Mouse (Mus musculus): Measurements from ENCODE around the gene Dlx1. TPM values are rescaled to one million over a fixed set of nuclear protein-coding genes. Genes with fewer than 3 reads are reported as not detected.

Gene Dlx1
- polyA plus RNA-seq, 1 experiment from 2014 or later, result 5.1 TPM

DNA sequence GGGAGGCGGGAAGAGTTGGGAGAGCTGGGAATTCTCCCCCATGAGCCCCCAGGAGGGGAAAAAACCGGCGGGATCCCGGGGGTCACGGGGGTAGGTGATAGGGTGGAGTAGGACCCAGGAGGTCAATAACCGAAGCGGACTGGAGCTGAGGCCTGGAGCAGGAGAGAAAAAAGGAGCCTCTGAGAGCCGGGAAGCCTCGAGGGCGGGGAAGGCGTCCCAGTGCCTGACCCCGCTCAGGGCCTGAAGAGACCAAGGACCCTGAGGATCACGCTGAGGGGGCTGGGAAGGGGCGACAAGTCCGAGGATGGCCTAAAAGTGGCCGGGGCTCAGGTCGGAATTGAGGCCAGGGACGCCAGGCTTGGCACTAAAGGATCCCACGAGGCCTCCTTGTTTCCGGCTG lies 16.0 kb downstream of the Dlx1 start:
- 3% methylated on average over 20 of the region's 20 CpGs for WGBS
- Histone ChIP-seq H3K4me3 (ENCODE audit: low read length) (peak overlapping the region; percentile 50), H3K4me2 (ENCODE audit: low read depth, low read length) (no peak overlapping the region), H3K4me1 (ENCODE audit: control insufficient read depth, insufficient read depth, low read length) (peaks cover 21% of the 10 kb centered on the region), H3K9ac (ENCODE audit: low read depth, low read length) (no peak overlapping the region), H3K27me3 (replicated peaks; ENCODE audit: control insufficient read depth, insufficient read depth, low read length) (peaks cover 78% of the 10 kb centered on the region), H3K36me3 (ENCODE audit: control insufficient read depth, insufficient read depth, low read length) (no peaks in the 10 kb centered on the region), H3K27ac (ENCODE audit: low read length) (no peak overlapping the region), H3K9me3 (ENCODE audit: control insufficient read depth, low read length) (no peaks in the 10 kb centered on the region)
- no peak for ATAC-seq

DNA sequence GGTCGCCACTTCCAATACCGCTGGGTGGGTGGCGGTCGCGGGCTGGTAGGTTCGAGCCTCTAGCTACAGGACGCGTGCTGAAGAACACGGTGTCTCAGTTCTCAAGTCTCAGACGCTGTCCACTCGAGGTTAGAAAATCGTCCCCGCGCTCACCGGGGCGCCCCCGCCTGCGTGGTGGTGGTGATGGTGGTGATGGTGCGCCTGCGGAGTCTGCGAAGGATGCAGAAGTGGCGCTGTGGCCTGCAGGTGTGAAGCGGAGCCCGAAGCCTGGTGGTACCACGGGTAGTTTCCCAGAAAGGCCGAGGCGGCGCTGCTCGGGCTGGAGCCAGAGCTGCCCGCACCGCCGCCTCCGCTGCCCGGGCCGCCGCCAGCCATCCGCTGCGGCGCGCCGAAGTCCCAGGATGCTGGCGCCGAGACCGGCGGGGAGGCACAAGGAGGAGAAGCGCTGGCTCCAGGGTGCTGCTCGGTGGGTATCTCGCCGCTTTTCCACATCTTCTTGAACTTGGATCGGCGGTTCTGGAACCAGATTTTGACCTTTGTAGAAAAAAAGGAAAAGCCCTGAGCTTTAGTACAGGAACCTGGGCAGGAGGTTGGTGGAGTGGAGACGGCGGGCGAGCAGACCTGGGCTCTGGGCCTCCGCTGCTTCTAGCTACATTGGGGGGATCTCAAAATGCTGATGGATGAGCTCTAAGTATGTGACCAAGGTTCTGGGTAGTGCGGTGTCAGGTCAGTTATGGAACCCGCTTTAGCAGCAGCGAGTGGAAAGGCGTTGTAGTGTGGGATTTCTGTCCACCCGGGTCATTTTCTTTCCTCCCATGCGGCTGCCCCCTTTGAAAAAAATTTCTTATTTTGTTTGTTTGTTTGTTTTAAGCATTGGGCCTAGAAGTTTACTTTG lies 16.7 kb downstream of the Dlx1 start:
- WGBS, result 1% methylated on average over 61 of the region's 61 CpGs
- ATAC-seq, result no peak

DNA sequence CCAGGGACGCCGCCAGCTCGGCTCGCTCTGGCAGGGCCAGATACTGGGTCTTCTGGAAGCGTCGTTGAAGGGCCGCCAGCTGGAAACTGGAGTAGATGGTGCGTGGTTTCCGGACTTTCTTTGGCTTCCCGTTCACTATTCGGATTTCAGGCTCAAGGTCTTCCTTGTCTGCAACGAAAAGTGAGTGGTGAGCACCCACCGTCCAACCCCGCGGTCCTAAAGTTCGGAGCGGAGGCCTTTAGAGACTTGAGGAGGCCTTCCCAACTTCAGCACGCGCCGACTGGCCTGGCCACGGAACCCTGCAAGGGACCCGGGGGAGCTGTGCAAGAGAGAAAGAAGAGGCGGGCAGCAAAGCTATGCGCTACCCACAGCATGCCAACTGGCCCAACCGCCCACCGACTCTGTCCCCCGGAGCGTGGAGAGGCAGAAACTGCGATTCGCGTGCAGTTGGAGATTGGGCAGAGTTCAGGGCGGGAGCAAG lies 17.5 kb downstream of the Dlx1 start:
- H3K36me3 ChIP-seq (ENCODE audit: control insufficient read depth, insufficient read depth, low read length), result no peaks in the 10 kb centered on the region
- H3K9ac ChIP-seq (ENCODE audit: low read depth, low read length), result peak overlapping the region; percentile 29; the same call in 1 of the 2 replicates
- peaks cover 21% of the 10 kb centered on the region for H3K4me1 ChIP-seq (ENCODE audit: control insufficient read depth, insufficient read depth, low read length)
- no peak overlapping the region for H3K27ac ChIP-seq (ENCODE audit: low read length)
- peak overlapping the region; percentile 82 for H3K4me2 ChIP-seq (ENCODE audit: low read depth, low read length)
- no peak for ATAC-seq
- WGBS, result 1% methylated on average over 32 of the region's 32 CpGs
- no peaks in the 10 kb centered on the region for H3K9me3 ChIP-seq (ENCODE audit: control insufficient read depth, low read length)
- H3K27me3 ChIP-seq (replicated peaks; ENCODE audit: control insufficient read depth, insufficient read depth, low read length), result peaks cover 81% of the 10 kb centered on the region
- H3K4me3 ChIP-seq (ENCODE audit: low read length), result peak overlapping the region; percentile 50

More for the DNA sequence above, 16.7 kb downstream of the Dlx1 start:
- peaks cover 21% of the 10 kb centered on the region for H3K4me1 ChIP-seq (ENCODE audit: control insufficient read depth, insufficient read depth, low read length)
- H3K9me3 ChIP-seq (ENCODE audit: control insufficient read depth, low read length), result no peaks in the 10 kb centered on the region
- no peaks in the 10 kb centered on the region for H3K36me3 ChIP-seq (ENCODE audit: control insufficient read depth, insufficient read depth, low read length)
- H3K9ac ChIP-seq (ENCODE audit: low read depth, low read length), result no peak overlapping the region
- H3K27me3 ChIP-seq (replicated peaks; ENCODE audit: control insufficient read depth, insufficient read depth, low read length), result peaks cover 76% of the 10 kb centered on the region
- H3K4me2 ChIP-seq (ENCODE audit: low read depth, low read length), result no peak overlapping the region
- H3K4me3 ChIP-seq (ENCODE audit: low read length), result peak overlapping the region; percentile 50
- H3K27ac ChIP-seq (ENCODE audit: low read length), result no peak overlapping the region

DNA sequence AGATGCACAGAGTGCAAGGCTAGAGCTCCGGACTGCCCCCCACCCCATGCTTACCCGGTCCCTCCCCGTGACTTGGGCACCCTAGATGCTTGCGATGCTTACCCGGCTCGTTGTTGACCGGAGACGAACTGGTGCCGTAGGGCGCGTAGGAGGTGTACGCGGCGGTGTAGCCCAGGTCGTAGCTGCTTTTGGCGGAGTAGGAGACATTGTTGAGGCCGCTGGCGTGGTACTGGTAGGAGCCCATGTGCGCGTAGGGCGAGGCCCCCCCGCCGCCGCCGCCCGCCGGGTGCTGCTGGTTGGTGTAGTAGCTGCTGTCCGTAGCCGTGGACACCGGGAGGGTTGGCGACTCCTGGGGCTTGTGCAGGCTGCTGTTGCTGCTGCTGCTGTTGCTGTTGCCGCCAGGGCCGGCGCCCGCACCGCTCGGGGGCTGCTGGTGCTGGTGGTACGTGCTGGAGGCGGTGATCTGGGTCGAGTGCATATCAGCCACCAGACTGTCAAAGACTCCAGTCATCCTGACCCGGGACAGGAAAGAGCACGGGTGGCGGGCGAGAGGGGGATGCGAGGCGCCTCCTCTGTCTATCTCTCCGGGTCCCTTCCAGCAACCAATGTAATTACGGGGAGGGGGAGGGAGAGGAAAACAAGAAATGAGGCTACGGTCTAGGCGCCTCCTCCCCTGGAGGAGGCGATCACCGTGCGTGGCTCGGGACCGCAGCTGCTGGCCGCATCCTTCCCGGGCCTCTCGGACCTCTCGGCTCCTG lies 18.1 kb downstream of the Dlx1 start:
- WGBS, result under 1% methylated on average over 58 of the region's 59 CpGs
- Histone ChIP-seq H3K27ac (ENCODE audit: low read length) (peak overlapping the region; percentile 48), H3K4me3 (ENCODE audit: low read length) (peak overlapping the region; percentile 50)

DNA sequence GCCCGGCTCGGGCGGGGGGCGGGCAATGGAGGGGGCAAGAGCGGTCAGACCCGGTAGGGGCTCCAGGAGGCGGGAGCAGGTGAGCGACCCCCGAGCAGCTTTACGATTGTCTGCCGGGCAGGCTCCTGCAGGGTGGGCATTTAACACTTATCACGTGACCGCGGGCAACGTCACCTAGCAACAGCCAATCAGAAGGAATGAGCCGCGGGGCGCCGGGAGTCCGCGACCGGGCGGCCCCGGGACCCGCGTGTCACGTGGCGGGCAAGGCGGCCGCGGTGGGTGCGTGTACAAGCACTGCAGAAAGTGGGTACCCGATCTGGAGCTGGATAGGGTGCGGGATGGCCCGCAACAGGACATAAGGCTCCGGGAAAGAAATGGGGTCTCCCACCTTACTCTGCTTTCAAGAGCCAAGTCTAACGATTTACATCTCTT lies 18.7 kb downstream of the Dlx1 start, which contains the start of gene Dlx2:
Gene Dlx2, minus strand, starts transcription at position 115 of the 432 bp plus-strand sequence.
- Histone ChIP-seq H3K9ac (ENCODE audit: low read depth, low read length) (peak within 1 kb of the TSS; percentile 29; the same call in 1 of the 2 replicates), H3K36me3 (ENCODE audit: control insufficient read depth, insufficient read depth, low read length) (no peaks in the 10 kb centered on the region), H3K4me3 (ENCODE audit: low read length) (peak within 1 kb of the TSS; percentile 50), H3K27ac (ENCODE audit: low read length) (peak within 1 kb of the TSS; percentile 48), H3K9me3 (ENCODE audit: control insufficient read depth, low read length) (no peaks in the 10 kb centered on the region), H3K27me3 (replicated peaks; ENCODE audit: control insufficient read depth, insufficient read depth, low read length) (peaks cover 80% of the 10 kb centered on the region), H3K4me1 (ENCODE audit: control insufficient read depth, insufficient read depth, low read length) (peaks cover 19% of the 10 kb centered on the region), H3K4me2 (ENCODE audit: low read depth, low read length) (peak within 1 kb of the TSS; percentile 82)
- peak; percentile 28 for ATAC-seq
- under 1% methylated on average over 35 of the region's 37 CpGs for WGBS

More for the DNA sequence above, 18.1 kb downstream of the Dlx1 start:
- H3K36me3 ChIP-seq (ENCODE audit: control insufficient read depth, insufficient read depth, low read length), result no peaks in the 10 kb centered on the region
- H3K9me3 ChIP-seq (ENCODE audit: control insufficient read depth, low read length), result no peaks in the 10 kb centered on the region
- peaks cover 20% of the 10 kb centered on the region for H3K4me1 ChIP-seq (ENCODE audit: control insufficient read depth, insufficient read depth, low read length)
- peak; percentile 22 for ATAC-seq
- H3K9ac ChIP-seq (ENCODE audit: low read depth, low read length), result peak overlapping the region; percentile 29; the same call in 1 of the 2 replicates
- H3K4me2 ChIP-seq (ENCODE audit: low read depth, low read length), result peak overlapping the region; percentile 82
- peaks cover 80% of the 10 kb centered on the region for H3K27me3 ChIP-seq (replicated peaks; ENCODE audit: control insufficient read depth, insufficient read depth, low read length)

DNA sequence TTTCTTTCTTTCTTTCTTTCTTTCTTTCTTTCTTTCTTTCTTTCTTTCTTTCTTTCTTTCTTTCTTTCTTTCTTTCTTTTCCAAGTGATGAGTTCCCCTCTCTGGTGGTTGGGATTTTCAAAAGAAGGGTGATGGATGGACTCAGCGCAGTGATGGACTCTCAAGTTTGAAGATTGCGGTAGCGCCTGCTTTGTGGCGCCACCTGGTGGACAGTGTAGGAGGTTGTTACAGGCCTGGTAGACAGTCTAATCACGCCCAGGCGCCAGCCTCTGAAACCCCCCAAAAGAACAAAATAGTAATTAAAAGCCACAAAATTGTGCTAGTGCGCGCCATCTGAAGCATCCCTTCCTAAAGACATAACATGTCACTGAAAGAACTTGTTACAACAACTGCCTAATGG lies 19.9 kb downstream of the Dlx1 start:
- no peak for ATAC-seq
- WGBS, result 1% methylated on average over 8 of the region's 8 CpGs
- Histone ChIP-seq H3K4me2 (ENCODE audit: low read depth, low read length) (no peak overlapping the region), H3K9me3 (ENCODE audit: control insufficient read depth, low read length) (no peaks in the 10 kb centered on the region), H3K4me3 (ENCODE audit: low read length) (no peak overlapping the region), H3K27me3 (replicated peaks; ENCODE audit: control insufficient read depth, insufficient read depth, low read length) (peaks cover 78% of the 10 kb centered on the region), H3K4me1 (ENCODE audit: control insufficient read depth, insufficient read depth, low read length) (peaks cover 18% of the 10 kb centered on the region), H3K9ac (ENCODE audit: low read depth, low read length) (no peak overlapping the region), H3K27ac (ENCODE audit: low read length) (no peak overlapping the region), H3K36me3 (ENCODE audit: control insufficient read depth, insufficient read depth, low read length) (no peaks in the 10 kb centered on the region)

DNA sequence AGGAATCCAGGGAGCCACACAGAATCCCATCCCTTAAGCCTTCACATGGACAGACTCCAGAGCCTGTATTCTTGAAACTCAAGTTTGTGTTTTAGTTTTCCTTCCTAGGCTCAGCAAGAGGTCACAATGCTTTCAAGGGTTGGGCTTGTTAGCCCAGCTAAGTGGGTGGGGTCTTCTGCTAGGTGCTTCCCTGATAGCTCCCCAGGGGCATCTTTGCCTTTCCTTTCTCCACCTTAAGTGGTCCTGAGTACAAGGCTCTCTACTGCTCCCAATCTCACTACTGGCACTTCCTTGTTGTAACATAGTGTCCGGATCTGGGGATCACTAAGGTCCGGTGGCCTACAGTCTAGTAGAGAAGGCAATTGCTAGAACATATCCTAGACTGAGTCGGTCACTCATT lies 22.4 kb downstream of the Dlx1 start:
- Histone ChIP-seq H3K4me3 (ENCODE audit: low read length) (no peak overlapping the region), H3K9me3 (ENCODE audit: control insufficient read depth, low read length) (no peaks in the 10 kb centered on the region), H3K4me1 (ENCODE audit: control insufficient read depth, insufficient read depth, low read length) (peaks cover 15% of the 10 kb centered on the region), H3K27me3 (replicated peaks; ENCODE audit: control insufficient read depth, insufficient read depth, low read length) (peaks cover 67% of the 10 kb centered on the region), H3K36me3 (ENCODE audit: control insufficient read depth, insufficient read depth, low read length) (no peaks in the 10 kb centered on the region), H3K4me2 (ENCODE audit: low read depth, low read length) (no peak overlapping the region), H3K27ac (ENCODE audit: low read length) (no peak overlapping the region), H3K9ac (ENCODE audit: low read depth, low read length) (no peak overlapping the region)
- no peak for ATAC-seq
- WGBS, result 21% methylated on average over 3 of the region's 3 CpGs

DNA sequence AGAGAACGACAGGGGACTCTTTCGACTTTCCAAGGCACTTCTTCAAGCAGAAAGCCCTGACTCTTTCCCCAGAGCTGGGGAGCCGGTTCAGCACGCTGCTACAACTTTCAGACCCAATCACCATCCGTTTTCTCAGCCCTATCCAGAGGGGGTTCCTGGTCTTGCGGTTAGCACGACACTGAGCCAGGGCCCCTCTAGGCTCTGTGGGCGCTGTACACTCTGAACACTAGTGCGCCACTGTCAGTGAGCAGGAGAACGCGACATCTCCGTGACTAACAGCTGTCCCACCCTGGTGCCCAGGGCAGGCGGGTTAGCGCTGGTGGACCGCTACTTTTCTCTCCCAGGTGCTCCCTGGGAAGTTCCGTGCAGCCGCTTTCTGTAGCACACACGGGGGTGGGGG lies 23.8 kb downstream of the Dlx1 start:
- no peaks in the 10 kb centered on the region for H3K36me3 ChIP-seq (ENCODE audit: control insufficient read depth, insufficient read depth, low read length)
- 1% methylated on average over 18 of the region's 18 CpGs for WGBS
- H3K27me3 ChIP-seq (replicated peaks; ENCODE audit: control insufficient read depth, insufficient read depth, low read length), result peaks cover 55% of the 10 kb centered on the region
- no peak overlapping the region for H3K9ac ChIP-seq (ENCODE audit: low read depth, low read length)
- no peaks in the 10 kb centered on the region for H3K9me3 ChIP-seq (ENCODE audit: control insufficient read depth, low read length)
- no peak overlapping the region for H3K4me3 ChIP-seq (ENCODE audit: low read length)
- H3K4me1 ChIP-seq (ENCODE audit: control insufficient read depth, insufficient read depth, low read length), result peaks cover 2% of the 10 kb centered on the region
- no peak overlapping the region for H3K27ac ChIP-seq (ENCODE audit: low read length)
- H3K4me2 ChIP-seq (ENCODE audit: low read depth, low read length), result no peak overlapping the region
- no peak for ATAC-seq

DNA sequence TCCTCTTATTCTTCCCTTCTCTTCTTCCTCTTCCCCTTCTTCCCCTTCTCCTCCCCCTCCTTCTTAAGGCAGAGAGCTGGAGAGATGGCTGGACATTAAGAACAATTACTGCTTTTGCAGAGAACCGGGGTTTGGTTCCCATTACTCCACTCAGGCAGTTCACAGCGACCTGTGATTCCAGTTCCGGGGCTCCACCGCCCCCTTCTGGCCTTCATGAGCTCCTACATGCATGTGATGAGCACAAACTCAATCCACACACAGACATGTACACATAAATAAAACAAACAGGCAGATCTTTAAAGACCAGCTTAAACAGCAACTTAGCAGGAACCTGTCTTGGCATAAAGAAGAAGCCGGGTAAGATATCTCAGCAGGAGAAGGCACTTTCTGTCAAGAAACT lies 28.2 kb downstream of the Dlx1 start:
- Histone ChIP-seq H3K27ac (ENCODE audit: low read length) (no peak overlapping the region), H3K27me3 (replicated peaks; ENCODE audit: control insufficient read depth, insufficient read depth, low read length) (peaks cover 25% of the 10 kb centered on the region), H3K4me1 (ENCODE audit: control insufficient read depth, insufficient read depth, low read length) (no peaks in the 10 kb centered on the region), H3K9me3 (ENCODE audit: control insufficient read depth, low read length) (peaks cover 4% of the 10 kb centered on the region; the same call in 1 of the 2 replicates), H3K4me2 (ENCODE audit: low read depth, low read length) (no peak overlapping the region), H3K9ac (ENCODE audit: low read depth, low read length) (no peak overlapping the region), H3K4me3 (ENCODE audit: low read length) (no peak overlapping the region), H3K36me3 (ENCODE audit: control insufficient read depth, insufficient read depth, low read length) (no peaks in the 10 kb centered on the region)
- WGBS, result 68% methylated on average over 5 of the region's 5 CpGs
- no peak for ATAC-seq

Measured in intestine, embryonic 16.5 days (tissue).